Mouse (Mus musculus): ENCODE results near the gene Nadk.

Gene Nadk

DNA sequence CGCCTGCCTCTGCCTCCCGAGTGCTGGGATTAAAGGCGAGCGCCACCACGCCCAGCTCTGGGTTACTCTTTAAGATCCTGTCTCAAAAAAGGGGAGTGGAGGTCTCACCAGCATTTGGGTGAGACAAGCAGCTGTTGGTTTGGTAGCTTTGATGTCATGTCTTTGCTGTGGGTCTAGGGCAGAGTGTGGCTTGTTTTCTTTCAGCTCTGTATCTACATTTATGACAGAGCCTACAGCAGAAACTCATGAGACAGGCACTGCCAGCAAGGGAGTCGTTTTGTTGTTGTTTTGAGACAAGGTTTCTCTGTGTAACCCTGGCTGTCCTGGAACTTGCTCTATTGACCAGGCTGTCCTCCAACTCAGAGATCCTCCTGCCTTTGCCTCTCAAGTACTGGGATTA is 41.6 kb downstream of the Nadk start:
- no peak for DNase-seq

DNA sequence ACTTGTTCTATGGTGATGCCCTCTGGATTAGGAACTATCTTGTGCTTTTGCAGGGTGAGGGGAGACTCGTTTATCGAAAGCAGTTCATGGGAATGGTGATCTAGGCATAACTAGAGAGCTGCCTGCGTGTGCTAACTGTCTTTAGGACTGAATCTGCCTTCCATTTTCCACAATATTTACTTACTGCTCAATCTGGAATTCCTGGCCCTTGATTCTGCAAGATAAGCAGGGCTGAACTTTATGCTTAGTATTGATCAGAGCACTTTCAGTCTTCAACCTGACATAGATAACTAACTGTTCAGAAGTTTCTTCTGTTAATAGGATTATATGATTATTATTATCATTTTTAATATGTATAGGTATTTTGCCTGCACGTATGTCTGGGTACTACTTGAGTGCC is 43.0 kb downstream of the Nadk start:
- no peak for DNase-seq

- DNase-seq, result no peak
Measured at GRCm38 (mm10) chr4:155606825-155607224, 44.6 kb downstream of the Nadk start.

GRCm38 (mm10) chr4:155611860-155612259 is 49.7 kb downstream of the Nadk start:
- no peak for DNase-seq

DNA sequence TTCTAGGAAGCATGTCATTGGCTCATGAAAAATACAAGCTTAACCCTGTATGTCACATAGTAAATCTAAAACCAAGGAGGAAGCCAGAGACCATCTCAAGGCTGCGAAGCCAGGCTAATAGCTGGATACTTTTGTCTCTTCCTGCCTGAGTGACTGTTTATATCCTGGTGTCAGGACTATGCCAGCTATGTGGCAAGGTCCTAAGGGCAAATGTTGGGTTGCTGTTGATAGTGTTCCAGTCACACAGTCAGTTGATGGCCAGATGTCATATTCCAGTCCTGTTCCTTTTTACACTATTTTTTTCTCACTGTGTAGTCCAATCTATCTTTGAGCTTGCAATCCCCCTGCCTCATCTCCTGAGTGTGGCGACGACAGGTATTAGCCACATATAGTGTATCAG is 51.1 kb downstream of the Nadk start:
- DNase-seq, result no peak

- no peak for DNase-seq
Measured at GRCm38 (mm10) chr4:155618321-155618720, 56.1 kb downstream of the Nadk start.

DNA sequence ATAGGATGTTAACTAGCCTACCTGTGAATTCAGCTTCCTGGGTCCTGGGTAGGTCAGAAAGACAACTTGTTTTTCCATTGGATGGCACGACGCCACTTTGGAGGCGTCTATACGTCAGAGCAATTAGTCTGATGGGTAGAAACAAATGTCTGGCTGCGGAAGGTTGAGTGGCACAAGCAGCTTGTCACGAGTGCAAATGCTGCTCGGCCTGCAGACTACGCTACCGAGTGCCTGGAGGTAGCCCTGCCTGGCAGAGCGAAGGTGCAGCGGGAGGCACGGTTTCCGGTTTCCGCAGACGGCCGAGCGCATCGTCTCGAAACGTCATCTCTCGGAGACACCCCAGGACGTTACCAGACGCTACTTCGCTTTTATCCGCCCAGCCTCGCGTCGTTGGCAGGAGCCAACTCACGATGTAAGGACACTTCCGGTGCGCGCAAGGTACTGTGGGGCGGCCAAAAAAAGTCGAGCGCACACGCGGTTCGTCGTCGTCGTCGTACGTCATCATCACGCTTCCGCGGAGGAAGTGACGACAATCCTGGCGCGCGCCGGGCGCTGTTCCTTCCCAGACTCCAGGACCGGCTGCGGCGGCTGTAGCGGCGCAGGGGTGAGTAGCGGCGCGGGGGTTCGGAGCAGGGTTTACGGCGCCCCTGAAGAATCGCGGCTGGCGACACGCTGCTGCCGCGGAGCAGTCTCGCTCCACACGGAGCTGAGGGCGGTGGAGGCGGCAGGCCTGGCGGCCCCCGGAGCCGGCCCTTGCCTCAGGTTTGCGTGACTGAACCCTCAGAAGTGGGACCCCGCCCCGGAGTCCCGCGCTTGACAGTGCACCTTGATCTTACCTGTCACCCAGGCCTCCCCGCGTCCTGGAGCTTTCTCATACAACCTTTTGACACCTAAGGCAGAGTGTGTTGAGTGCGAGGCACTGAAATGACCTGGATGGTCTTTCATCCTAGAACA is 62.4 kb downstream of the Nadk start, which contains the start of gene Cdk11b:
Gene Cdk11b, plus strand, starts transcription at position 517 of the 954 bp plus-strand sequence.
- peak; percentile 93 to 94 for DNase-seq

DNA sequence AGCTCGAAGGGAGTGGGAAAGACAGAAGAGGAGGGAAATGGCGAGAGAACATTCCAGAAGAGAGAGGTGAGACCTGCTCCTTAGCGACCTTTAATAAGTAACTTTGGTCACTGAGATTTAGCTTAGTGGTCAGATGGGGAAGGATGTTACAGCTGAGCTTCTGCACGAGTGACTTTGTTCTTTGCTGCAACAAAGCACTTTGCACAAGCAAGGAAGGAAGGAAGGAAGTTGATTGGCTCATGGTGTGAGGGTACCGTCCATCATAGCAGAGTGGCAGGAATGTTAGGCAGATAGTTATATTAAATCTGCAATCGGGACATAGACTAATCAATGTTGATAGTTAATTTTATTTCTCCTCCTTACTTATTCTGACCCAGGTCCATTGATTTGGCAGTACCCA is 68.1 kb downstream of the Nadk start:
- no peak for DNase-seq

GRCm38 (mm10) chr4:155635766-155636499 is 73.8 kb downstream of the Nadk start:
- DNase-seq, result no peak

All from B cell, adult 2 months (primary cell).